Mouse (Mus musculus): ENCODE data around the gene Tead3.
A peak's percentile ranks its signal among the peaks of the same experiment; 100 is the strongest.

Tead3 gene

DNA sequence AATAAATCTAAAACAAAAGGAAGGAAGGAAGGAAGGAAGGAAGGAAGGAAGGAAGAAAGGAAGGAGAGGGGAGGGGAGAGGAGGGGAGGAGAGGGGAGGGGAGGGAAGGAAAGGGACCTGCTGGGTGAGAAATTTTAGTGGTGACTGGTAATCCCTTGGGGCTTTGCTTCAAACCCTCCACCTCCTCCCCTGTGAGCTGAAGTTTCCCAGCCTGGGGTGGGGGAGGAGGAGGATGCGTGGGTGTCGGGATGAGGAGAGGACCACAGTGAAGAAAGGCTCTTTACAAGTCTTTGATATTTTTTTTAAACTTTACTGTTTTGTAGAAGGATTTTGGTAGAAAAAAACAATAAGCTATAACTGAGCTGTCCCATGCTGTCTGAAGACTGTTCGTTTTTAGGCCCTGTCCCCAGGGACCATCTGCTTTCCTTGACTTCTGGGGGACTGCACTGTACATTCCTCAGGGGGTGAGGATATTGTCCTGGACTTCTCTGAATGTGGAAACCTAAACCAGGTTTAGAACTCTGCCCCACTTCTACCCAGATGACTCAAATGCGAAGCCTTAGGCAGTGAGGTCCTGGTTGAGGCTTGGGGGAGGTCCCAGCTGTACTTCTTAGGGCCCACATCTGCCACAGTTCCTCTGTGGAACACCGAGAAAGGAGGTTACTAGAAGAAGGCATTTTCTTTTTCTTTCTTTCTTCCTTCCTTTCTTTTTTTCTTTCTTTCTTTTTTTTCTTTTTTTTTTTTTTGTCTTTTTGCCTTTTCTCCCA is 39.1 kb downstream of the Tead3 start:
- no peak for DNase-seq (ENCODE audit: low read depth, low spot score)

DNA sequence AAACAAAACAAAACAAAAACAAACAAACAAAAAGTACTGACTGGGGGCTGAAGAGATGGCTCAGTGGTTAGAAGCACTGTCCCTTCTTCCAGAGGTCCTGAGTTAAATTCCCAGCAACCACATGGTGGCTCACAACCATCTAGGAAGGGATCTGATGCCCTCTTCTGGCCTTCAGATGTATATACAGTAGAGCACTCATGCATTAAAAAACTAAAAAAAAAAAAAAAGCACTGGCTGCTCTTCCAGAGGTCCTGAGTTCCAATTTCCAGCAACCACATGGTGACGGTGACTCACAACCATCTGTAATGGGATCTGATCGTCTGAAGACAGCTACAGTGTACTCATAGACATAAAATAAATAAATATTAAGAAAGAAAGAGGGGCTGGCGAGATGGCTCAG is 39.8 kb downstream of the Tead3 start:
- DNase-seq (ENCODE audit: low read depth, low spot score): peak; percentile 77

DNA sequence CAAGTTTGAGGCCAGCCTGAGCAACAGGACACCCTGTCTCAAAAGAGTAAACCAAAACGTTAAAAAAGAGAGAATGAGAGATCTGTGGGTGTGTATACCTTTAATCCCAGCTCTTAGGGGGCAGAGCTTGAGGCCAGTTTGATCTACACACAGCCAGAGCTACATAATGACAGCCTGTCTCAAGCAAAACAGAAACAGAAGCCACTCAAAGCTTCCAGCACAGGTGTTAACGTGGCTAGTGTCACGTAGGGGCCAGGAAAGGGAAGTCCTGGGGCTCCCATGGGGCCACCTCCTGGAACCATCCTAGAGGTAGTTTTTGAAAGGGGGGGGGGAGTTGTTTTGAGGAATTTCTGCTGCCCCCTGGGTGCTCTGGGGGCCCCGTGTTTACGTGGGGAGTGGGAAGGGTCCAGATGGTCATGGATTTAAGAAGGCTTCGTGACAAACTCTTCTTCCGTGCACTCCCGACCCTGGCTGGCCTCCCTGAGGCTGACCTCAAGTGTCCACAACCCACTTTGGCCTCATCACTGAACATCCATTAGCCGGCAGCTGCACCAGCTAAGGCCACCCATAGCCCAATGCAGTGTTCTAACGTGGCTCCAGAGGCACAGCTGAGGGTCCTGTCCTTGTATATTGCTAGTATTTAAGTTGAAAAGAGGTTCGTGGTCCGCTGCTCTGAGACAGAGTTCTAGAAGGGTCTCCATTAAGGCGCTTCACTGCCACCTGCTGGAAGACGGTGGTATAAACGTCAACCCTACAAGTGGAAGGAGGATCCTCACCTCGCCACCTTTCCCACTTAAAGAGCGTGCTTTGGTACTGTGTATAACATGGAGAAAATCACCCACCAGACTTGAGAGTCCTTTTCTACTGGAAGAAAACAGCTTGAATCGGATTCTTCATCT is 42.1 kb downstream of the Tead3 start:
- DNase-seq (ENCODE audit: low read depth, low spot score): peak; percentile 91

DNA sequence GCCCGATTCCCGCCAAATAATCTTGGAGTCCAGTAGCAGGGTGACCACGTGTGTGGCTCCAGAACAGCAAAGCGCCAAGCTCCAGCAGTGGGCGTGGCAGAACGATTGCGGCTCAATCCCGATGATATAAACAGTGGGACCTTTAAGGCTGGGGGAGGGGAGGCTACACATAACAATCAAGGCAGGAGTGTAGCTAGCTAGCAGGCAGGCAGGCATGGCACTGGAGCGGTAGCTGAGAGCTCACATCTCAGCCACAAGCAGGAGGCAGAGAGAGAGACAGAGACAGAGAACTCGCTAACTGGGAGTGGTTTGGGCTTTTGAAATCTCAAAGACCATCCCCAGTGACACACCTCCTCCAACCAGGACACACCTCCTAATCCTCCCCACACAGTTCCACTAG is 45.4 kb downstream of the Tead3 start:
- peak; percentile 52 for DNase-seq (ENCODE audit: low read depth, low spot score)

DNA sequence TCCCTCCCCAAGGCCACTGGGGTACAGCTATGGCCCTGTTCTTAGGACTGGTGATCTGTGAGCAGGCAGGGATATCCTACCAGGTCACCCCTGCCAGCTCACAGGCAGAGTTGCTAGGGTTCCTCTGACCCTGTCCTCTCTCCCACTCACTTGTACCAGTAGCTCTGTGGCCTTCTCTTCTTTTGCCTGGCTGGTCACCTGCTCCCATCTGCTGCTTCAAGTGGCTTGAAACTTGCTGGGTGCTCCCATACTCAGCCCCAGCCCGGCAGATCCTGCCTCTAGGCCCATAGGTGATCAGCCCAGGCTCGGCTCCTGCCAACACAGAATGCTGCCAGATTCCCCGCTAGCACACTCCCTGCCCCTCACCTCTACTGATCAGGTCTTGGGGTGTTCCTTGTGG is 49.8 kb downstream of the Tead3 start:
- DNase-seq (ENCODE audit: low read depth, low spot score): no peak

DNA sequence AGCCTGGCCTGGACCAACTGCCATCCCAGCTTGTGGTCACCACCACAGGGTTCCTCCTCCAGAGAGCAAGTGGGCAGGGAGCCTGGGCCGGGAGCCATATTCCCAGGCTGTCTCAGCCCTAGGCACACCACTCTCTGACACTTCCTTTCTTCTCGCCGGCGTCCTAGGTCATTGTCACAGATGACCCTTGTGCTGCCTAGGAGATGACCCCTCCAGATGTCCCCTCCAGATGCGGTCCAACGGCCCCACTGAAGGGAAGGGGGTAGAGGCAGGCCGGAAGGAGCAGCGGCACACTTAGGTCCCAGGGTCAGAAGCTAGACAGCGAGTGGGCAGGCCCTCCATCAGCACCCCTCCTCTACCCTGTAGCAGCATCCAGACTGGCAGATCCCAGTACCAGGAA is 50.3 kb downstream of the Tead3 start:
- DNase-seq (ENCODE audit: low read depth, low spot score): no peak

DNA sequence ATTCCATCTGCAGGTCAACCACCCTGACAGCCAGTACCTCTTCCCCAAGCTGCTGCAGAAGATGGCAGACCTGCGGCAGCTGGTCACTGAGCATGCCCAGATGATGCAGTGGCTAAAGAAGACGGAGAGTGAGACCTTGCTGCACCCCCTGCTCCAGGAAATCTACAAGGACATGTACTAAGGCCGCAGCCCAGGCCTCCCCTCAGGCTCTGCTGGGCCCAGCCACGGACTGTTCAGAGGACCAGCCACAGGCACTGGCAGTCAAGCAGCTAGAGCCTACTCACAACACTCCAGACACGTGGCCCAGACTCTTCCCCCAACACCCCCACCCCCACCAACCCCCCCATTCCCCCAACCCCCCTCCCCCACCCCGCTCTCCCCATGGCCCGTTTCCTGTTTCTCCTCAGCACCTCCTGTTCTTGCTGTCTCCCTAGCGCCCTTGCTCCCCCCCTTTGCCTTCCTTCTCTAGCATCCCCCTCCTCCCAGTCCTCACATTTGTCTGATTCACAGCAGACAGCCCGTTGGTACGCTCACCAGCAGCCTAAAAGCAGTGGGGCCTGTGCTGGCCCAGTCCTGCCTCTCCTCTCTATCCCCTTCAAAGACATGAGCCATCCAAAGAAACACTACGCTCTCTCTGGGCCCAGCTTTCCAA is 50.8 kb downstream of the Tead3 start:
- DNase-seq (ENCODE audit: low read depth, low spot score): no peak

DNA sequence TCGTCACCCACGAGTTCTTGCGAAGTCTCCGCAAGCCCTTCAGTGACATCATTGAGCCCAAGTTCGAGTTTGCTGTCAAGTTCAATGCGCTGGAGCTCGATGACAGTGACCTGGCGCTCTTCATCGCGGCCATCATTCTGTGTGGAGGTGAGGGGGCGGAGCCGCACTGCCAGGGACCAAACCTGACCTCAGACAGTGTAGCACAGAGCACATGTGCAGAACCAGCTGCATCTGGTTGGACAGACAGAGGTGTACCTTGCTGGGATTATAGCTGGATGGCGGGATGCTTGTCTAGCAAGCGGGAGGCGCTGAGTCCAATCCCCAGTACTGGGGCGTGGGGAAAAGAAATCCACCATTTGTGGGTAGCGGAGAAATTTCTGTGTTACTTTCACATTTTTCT is 51.7 kb downstream of the Tead3 start:
- peak; percentile 56 for DNase-seq (ENCODE audit: low read depth, low spot score)

DNA sequence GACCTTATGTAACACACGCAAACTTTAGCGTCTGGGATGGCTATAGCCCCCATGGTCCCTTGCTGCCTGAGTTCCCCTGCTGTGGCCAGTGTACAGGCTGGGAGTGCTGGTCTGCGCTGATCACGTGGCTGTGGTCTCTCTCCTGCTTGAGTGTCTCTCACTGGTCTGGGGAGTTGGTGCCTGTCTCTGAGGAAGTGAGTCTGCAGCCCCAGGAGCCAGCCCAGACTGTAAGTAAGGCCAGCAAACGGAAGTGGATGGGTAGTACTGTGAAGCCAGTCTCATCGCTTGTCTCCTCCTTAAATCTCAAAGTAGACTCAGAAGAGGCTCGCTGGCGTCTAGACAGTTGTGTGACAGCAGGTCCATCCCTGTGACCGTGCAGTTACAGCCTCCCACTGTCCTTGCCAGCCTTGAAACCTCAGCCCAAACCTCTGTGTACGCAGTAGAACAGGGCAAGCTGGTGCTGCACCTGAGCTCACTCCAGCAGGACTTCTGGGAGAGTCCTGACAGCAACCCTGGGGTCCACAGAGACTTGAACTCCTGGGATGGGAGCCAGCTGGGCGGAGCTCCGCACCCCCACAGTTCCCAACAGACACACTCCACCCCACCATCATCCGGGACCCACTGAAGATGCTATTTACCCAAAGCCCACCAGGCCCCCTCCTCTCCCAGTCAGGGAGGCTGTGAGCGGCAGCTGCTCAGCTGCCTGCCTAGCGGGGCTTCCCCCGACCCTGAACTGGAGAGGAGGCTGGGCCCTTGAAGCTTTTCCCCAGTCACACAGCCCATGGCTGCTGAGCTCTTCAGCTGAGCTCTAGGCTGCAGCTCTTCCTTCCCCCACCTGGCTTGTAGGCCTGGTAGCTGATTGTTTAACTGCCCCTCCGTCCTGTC is 55.9 kb downstream of the Tead3 start:
- no peak for DNase-seq (ENCODE audit: low read depth, low spot score)

DNA sequence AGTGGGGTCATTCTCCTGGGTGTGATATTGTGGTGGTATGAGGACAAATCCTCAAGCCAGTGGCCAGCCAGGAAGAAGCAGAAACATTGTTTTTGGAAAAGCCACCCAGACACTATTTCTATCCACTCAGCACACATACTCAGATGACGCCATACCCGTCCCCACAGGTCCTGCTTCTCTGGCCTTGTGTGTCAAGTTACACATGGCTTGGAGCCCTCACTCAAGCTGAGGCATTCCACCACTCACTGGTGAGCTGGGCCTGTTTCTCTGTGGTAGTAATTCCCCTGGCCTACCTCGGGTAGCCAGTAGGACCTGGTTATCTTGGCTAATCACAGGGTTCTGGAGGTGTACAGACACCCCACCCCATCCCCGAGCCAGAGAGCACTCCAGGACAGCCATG is 56.9 kb downstream of the Tead3 start:
- DNase-seq (ENCODE audit: low read depth, low spot score): no peak

DNA sequence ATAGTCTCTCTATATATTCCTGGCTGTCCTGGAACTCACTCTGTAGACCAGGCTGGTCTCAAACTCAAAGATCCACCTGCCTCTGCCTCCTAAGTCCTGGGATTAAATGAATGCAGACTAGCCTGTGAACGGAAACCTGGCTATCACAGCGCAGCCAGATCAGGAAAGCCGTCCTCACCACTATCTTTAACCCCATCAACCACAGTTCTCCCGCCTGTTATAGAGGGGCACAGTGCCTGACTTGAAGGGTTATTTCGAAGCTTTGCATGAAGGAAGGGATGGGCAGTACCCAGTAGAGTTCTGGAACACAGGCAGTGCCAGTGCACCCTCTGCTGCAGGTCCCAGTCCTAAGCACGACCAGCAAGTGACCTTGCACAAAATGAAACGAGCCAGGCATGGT is 59.3 kb downstream of the Tead3 start:
- DNase-seq (ENCODE audit: low read depth, low spot score): no peak

DNA sequence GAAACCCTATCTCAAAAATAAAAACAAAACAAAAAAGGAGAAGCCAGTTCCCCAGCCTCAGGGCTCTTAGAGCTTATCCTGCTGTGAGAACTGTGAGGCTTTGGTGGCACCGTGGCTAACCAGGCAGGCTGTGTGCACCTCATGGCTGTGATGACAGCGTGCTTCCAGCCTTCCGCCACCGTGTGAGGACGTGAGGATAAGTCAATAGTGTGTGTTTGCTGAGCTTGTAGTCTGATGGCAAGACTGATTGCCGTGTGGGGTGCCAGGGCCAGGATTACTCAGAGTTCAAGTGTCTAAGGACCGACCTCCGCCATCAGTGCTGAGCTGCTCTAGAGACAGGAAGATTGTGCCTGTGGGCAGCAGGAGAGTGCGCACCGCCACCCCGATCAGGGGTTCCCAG is 59.9 kb downstream of the Tead3 start:
- no peak for DNase-seq (ENCODE audit: low read depth, low spot score)

DNA sequence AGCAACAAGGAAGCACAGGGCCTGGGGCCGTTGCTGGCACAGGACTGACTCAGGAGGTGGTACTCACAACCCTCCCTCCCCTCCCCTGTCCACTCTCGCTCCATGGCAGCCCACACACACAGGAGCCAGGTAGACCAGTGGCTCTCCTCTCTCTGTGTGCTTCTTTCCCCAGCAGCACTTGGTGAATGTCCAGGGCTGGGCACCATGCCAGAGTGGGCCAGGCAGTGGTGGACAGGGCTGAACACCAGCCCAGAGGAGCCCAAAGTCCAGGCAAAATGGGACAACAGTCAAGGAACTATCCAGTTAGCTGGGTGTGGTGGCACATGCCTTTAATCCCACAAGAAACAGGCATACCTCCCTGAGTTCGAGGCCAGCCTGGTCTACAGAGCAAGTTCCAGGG is 60.4 kb downstream of the Tead3 start:
- DNase-seq (ENCODE audit: low read depth, low spot score): no peak

DNA sequence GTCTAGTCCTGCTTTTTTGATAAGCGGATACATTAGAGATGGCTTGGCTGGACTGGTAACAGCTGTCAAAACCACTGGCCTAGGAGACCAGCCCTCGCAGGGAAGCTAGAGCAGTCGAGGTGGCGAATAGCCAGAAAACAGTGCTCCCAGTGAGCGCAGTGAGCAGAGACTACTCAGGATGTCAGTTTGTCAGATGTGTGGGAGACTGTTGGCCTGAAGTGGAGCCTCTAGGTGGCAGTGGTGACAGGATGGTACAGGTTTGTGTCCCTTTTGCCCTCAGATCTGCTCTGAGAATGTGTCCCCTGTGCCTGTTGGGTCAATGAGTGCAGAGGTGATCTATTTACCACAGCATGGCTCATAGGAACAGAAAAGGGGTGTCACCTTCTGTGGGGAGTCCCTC is 62.6 kb downstream of the Tead3 start:
- DNase-seq (ENCODE audit: low read depth, low spot score): peak; percentile 64

DNA sequence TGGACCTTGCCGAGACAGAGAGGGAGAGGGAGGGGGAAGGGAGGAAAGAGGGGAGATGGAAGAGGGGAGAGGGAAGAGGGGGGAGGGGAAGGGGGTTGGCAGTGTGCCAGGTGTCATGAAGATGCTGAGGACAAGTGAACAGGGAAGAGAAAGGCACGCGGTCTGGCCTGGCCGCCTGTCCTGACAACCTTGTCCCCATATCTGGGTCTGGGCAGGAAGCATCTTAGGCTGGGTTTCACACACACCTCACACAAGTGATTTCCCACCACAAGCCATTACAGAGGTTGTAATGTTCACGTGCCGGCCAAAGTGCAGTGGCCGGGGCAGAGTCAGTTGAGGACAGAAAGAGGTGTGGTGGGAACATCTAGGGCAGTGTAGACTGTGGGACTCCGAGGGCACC is 63.0 kb downstream of the Tead3 start:
- DNase-seq (ENCODE audit: low read depth, low spot score): no peak

DNA sequence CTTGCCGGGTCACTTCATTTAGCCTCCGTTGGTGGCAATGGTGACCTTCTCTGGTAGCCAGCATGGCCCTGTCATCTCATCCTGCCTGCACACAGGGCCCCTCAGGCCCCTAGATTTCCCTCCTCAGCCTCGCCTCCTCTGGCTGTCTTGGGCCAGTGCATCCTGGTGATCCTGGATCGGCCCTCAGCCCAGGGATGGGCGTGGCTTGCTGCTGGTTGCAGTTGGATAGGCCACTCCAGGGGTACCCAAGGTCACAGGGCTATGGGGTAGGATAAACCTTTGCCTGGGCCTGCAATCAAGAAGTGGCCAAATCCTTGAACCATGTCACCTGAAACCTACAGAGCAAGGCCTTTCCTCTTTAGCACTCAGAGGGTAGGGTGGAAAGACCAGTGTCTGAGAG is 63.7 kb downstream of the Tead3 start:
- DNase-seq (ENCODE audit: low read depth, low spot score): peak; percentile 80

DNA sequence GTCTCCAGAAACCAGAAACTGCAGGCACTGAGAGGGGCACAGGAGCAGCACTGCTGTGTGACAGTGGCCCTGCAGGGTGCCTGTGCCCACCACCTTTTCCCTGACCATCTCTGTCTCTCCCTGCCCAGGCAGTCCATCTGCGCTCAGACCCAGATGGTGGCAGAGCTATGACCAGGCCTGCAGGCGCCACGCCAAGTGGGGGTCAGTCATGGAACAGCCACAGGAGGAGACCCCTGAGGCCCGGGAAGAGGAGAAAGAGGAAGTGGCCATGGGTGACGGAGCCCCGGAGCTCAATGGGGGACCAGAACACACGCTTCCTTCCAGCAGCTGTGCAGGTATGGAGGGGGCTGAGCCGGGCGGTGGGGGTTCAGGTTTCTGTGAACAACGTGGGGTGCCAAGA is 64.5 kb downstream of the Tead3 start:
- DNase-seq (ENCODE audit: low read depth, low spot score): no peak

DNA sequence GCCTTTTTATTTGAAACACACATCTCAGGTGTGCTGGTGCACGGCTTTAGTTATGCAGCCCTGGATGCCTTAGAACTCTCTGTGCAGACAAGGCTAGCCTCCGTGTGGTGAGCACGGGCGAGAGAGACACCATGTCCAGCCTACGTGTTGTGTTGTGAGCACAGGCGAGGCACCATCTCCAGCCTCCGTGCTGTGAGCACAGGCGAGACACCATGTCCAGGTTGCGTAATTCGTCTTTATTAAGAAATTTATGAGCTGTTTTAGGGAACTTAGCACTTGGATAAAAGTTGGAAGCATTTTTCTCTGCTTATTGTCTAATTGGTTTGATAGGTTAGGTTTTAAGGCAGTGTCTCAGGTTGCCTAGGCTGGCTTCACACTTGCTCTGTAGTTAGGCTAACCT is 67.4 kb downstream of the Tead3 start:
- DNase-seq (ENCODE audit: low read depth, low spot score): no peak

DNA sequence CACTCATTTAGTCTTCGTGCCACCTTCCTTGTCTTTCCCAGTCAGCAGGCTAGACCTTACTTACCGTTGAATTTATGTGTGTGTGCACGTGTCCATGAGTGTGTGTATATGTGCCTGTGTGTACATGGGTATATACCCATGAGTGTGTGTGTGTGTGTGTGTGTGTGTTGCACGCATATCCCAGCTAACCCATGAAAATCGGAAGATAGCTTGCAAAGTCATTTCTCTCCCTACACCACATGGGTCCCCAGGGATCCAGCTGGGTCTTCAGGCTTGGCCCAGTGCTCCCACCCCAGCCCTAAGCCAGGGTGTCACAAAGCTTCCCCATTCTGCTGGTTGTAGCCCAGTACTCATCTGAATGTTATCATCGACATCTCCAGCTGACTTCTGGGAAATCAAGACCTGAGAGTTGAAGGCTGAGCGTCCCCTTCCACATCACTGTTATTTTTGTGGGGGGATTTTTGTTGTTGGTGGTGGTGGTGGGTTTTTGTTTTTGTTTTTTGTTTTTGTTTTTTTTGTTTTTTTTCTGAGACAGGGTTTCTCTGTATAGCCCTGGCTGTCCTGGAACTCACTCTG is 68.7 kb downstream of the Tead3 start:
- no peak for DNase-seq (ENCODE audit: low read depth, low spot score)

All from ES-CJ7 (cell line).